ENCODE assay signal across 6 mouse cellular contexts in the genomic region with DNA sequence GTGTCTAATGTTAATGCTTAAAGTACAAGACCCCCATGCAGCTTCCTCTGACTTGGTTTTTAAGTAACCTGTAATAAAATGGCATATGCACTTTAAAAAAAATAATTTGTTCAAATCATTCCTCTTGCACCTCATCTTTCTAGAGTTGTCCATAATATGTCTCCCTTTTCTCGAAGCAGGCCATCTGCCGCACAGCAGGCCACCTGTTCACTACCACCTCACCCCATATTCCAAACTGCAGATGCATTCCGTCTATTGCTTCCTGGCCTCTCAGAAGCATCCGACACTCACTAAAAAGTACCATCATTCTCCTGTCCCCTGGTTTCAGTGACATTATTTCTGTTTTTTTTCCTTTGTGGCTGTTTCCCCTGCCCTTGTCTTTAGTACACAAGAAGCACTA.
"Had no signal": no experiment of that assay in that cellular context is flagged by ENCODE, and none has a peak within 500 bp of the region (broad histone marks: within the 10 kb centered on the region; RNA-seq: fewer than 3 reads in every experiment).

No protein-coding gene starts in this region.

- DNase-seq: kidney, postnatal 10 days; kidney, postnatal 4 days; liver, embryonic 13.5 days; lung, adult 18-20 months; right cerebral cortex, postnatal 14 days; thymus, postnatal 14 days had no signal
